Comparison of ENCODE assay signal across 8 mouse cellular contexts in genomic region chr9:51008068-51008840, GRCm38 (mm10). TPM values are rescaled to one million over a fixed set of nuclear protein-coding genes. Genes with fewer than 3 reads are reported as not detected.
DNase-seq lines count a peak whose midpoint lies in the region; ATAC-seq and TF ChIP-seq lines count a peak whose summit lies in the region.

No protein-coding gene starts in this region.

- TF ChIP-seq CTCF in stomach, postnatal 0 days (IDR thresholded peaks at IDR 0.05; ENCODE audit: low read depth) = no peak

- peak overlapping the region; percentile 84 for H3K4me2 ChIP-seq in stomach, postnatal 0 days (replicated peaks; ENCODE audit: low read depth)

- peak overlapping the region; percentile 92 for H3K4me3 ChIP-seq in stomach, postnatal 0 days (ENCODE audit: low read depth, low read length)

- H3K9me3 ChIP-seq in stomach, postnatal 0 days (ENCODE audit: control insufficient read depth, low read length) = no peaks in the 10 kb centered on the region

- H3K36me3 ChIP-seq in stomach, postnatal 0 days (ENCODE audit: control insufficient read depth, insufficient read depth, low read length) = no peaks in the 10 kb centered on the region

- no peaks in the 10 kb centered on the region for H3K27me3 ChIP-seq in stomach, postnatal 0 days (ENCODE audit: control insufficient read depth, insufficient read depth, low read length)

- peak overlapping the region; percentile 95 for H3K27ac ChIP-seq in stomach, postnatal 0 days (replicated peaks)

- ATAC-seq in megakaryocyte, adult 5-6 weeks (ENCODE audit: poor library complexity, severe bottlenecking) = peak; percentile 19
- ATAC-seq in stomach, postnatal 0 days (ENCODE audit: low FRiP score, low TSS enrichment) = peak; percentile 68

- TF ChIP-seq EP300 in stomach, postnatal 0 days (optimal IDR thresholded peaks at IDR 0.05) = no peak

- DNase-seq in embryo, embryonic 10 days (ENCODE audit: low spot score) = peak; percentile 55
- no peak for DNase-seq in embryo, embryonic 9.5 days (ENCODE audit: extremely low spot score)
- peak; percentile 51 for DNase-seq in 416B (ENCODE audit: low read depth)
- peak; percentile 39 for DNase-seq in c-Kit-negative CD71-positive TER-119-positive erythroid progenitor cells, embryonic 14.5 days (ENCODE audit: low read depth, low spot score)
- DNase-seq in frontal cortex, postnatal 36 days (ENCODE audit: low spot score in 2 of 2) = peak; percentile 12 to 24
- DNase-seq in layer of hippocampus, adult 9-10 months (ENCODE audit: low spot score) = peak; percentile 40
- DNase-seq in stomach, postnatal 0 days (ENCODE audit: low spot score) = no peak

- H3K9ac ChIP-seq in stomach, postnatal 0 days (ENCODE audit: low read length) = peak overlapping the region; percentile 89

- no peaks in the 10 kb centered on the region for H3K4me1 ChIP-seq in stomach, postnatal 0 days (replicated peaks; ENCODE audit: control insufficient read depth, insufficient read depth)

- under 1% methylated on average over 54 of the region's 65 CpGs for WGBS in stomach, postnatal 0 days

RNA-seq across cellular contexts. Expression of gene Sik2, which starts 0.6 kb away (rescaled TPM):
- total RNA-seq in megakaryocyte, adult 5-6 weeks (2015) = 26.8 and 30.9 TPM in 2 replicates
- total RNA-seq in megakaryocyte, adult 5-6 weeks (2017) = 15.6 and 20.2 TPM in 2 replicates
- polyA plus RNA-seq in stomach, postnatal 0 days (2015; fragmentation: Nextera tagmentation; extraction: Ambion mirVana) = 9.8 and 10.1 TPM in 2 replicates

RNA-seq across cellular contexts. Expression of gene Btg4, which starts 52.4 kb away (rescaled TPM):
- total RNA-seq in megakaryocyte, adult 5-6 weeks (2015) = not detected in 2 replicates
- total RNA-seq in megakaryocyte, adult 5-6 weeks (2017) = not detected in 2 replicates
- not detected in 2 replicates for polyA plus RNA-seq in stomach, postnatal 0 days (2015; fragmentation: Nextera tagmentation; extraction: Ambion mirVana)

Comparison
In these comparisons a context has a peak if more than half of its experiments do, and no peak if none do; other contexts are left out.
1. DNase-seq: peak in embryo, embryonic 10 days (single experiment), 416B (single experiment), c-Kit-negative CD71-positive TER-119-positive erythroid progenitor cells, embryonic 14.5 days (single experiment), frontal cortex, postnatal 36 days (2 of 2) and layer of hippocampus, adult 9-10 months (single experiment); none in embryo, embryonic 9.5 days (single experiment) and stomach, postnatal 0 days (single experiment).